Mouse (Mus musculus) ES-E14 (cell line): ENCODE data around the gene Smim26.

Source experiments
- CHD2 ChIP-seq: IDR thresholded peaks from 2 replicates; pipeline ENCODE4 v1.6.1; 2014; ENCODE audit warnings: mild to moderate bottlenecking, low read depth, low read length, inconsistent platforms
- HCFC1 ChIP-seq: IDR thresholded peaks from 2 replicates; pipeline ENCODE4 v1.6.1; 2012; ENCODE audit warnings: low read length, inconsistent platforms, borderline replicate concordance; ENCODE audit not compliant: insufficient read depth
- MAFK ChIP-seq: IDR thresholded peaks from 2 replicates; pipeline ENCODE4 v1.6.1; 2014; ENCODE audit warnings: mild to moderate bottlenecking, low read depth, low read length, inconsistent platforms; ENCODE audit not compliant: insufficient read depth

DNA sequence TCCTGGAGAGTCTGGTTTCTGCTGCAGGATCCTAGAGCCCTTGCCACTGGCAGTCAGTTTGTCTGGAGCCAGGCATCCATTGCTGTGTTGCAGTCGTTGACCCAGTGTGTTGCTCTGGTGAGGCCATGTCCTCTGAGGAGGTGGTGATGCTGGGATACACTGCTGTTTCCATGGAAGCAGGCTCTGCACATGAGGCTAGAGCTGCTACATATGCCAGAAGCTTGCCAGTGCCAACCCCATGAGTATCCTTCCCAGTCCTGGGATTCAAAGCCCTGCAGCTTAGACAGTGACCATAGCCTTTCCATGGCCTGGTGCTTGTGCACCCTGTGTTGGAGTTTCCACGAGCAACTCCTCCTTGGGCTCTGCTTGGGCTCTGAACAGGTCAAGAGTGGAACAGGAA is 39.7 kb downstream of the Smim26 start:
- TF ChIP-seq CHD2, result no peak
- TF ChIP-seq MAFK, result no peak
- no peak for TF ChIP-seq HCFC1
